Mouse (Mus musculus): ENCODE data around the gene Olfr157.

DNA sequence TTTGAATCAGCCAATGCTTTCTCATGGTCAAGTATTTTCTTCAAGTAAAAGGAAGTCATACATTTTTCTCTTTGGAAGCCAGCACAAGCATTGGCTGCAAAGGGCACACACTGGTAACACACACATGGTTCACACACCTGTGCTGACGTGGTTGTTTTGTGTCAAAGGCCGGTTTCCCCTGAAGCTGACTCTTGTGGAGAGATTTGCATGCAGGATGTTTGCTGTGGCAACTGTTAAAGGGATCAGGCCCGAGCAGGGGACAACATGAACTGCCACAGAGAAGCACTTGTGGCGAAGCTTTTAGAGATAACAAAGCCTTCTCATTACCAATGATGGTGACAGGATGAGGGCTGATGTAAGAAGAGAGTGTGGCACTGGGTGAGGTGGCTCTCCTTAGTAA lies 5.3 kb downstream of the Olfr157 start:
- no peak for TF ChIP-seq CTCF (IDR thresholded peaks at IDR 0.05; ENCODE audit: control insufficient read depth, insufficient read depth, low read length)
- TF ChIP-seq POLR2A (IDR thresholded peaks at IDR 0.05; ENCODE audit: borderline replicate concordance, control insufficient read depth, low read depth, low read length), result no peak
